Mouse (Mus musculus) left cerebral cortex, postnatal 10 days (tissue): ENCODE measurements at regions not wholly inside any gene's neighbourhood (a gene's known extent, or its start where the extent isn't known, plus 50 kb on each side); places are given as distances from the start of the nearest gene placed in this dataset.
"Not testable (repeated sequence)": the region's sequence is repeated elsewhere in the genome, so short reads cannot be mapped to it uniquely, and the experiment has no call there.

ENCODE experiments used
- DNase-seq, 2 experiments: peaks; one replicate each; pipeline ENCODE4 v3.0.0; 2021 to 2022; ENCODE audit warnings: low spot score in 2 of 2, mixed read lengths in 1 of 2; ENCODE audit errors: extremely low spot score in 1 of 2
- intact Hi-C: fragments of 180-260 bp; cut with DNase I; formaldehyde crosslinking; loops from one replicate; pipeline ENCODE4 v1.15.1; 2025

DNA sequence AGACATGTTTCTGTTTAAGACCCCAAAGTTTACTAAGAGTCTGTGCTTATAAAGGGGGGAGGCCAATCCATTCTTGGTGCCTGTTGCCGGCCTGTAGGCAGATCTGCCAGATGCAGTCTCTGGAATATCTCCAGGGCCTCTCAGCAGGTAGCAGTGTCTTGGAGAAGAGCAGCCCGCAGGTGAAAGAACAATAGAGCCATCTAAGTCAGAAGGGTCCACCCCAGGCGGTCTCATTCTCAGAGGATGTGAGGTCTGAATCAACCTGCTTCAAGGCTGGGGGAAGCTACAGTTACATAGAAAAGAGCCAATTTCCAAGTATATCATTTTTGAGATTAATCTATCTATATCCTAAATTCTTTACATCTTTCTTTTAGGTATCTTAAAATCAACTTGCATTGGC is 366.0 kb upstream of the Dab2 start:
- intact Hi-C loops, result no loop called here
- no peak for DNase-seq

DNA sequence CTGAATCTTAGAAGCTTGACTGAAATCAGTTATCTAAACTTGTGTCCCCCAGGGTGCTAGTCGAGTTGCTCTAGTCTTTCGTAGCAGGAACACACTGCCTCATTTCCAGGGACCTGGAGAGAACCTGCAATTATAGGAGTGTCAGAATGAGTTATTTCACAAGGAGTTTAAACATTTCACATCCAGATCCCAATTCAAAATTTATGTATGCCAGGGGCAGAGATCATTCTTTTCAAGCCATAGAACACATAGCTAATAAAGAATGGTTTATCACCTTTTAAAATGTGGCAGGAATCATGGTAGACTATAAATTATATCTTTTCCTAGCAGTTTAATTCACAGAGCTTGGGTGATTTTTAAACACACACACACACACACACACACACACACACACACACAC is 358.6 kb upstream of the Dab2 start:
- no peak for DNase-seq
- intact Hi-C loops, result no loop called here

DNA sequence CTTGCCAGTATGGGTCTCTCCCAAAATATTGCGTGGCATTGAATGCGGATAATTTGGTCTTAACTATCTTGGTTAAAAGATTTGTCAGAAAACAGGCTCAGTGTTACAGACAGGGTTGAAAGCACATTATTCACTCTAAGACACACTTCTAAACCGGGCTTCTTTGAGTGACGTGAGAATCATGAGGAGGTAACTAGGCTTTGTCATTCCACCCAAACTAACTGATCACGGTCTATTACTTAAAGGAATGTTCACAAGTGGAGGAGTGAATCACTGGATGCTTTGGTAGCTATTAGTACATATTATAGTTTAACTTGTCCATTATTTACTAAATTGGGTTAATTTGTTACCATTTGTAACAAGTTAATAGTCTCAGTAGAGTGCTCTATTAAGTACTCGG is 352.9 kb upstream of the Dab2 start:
- no peak for DNase-seq
- intact Hi-C loops, result no loop called here

DNA sequence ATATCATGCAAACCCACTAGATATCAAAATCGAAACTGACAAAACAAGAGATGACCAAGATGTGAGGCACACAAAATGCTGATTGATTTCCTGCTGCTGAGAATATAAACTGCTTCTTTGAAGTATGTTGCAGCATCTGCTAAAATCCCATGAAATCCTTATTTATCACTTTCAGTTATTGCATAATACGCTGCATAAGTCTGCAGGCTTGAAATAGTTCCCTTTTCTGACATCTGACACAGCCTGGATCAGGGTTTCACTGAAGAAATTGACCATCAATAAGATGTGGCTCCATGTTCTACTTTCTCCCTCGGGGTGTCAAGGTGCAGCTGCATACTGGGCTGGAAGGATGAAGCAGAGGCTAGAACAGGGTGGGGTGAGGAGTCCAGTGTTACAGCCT is 348.7 kb upstream of the Dab2 start:
- intact Hi-C loops, result no loop called here
- no peak for DNase-seq

DNA sequence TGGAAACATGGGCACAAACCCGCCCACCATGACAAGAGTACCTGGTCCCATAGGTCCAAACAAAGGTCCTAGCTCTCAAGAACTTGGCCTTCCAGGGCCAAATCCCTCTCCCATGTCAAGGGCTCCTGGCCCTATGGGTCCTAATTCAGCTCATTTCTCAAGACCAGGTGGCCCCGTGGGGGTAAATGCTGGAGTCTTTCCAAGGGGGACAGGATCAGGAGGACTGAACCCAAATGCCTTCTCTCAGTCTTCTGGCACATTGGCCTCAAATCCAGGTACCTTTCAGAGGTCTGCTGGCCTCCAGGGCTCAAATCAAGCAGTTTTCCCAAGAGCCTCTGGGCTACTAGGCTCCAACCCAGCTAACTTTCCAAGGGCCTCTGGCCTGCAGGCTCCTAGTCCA is 347.9 kb upstream of the Dab2 start:
- intact Hi-C loops, DNase-seq: not testable (repeated sequence)

DNA sequence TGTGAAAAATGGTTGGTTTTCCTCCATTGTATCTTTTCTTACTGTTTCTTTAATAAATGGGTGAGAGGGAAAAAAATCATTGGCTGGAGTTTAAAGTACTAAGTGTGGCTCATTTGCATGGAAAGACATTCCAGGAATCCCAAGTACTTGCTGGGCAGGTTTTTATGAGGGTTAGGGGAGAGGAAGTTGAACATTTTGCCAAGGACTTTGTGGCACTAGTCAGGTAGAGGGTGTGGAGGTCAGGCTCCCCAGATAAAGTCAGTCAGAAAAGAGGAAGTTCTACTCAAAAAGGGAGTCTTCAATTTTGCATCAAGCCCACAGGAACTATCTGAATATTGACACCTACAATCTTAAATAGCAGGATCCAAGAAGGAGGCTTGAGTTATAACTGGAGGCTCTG is 346.5 kb upstream of the Dab2 start:
- intact Hi-C loops, result no loop called here
- DNase-seq, result no peak

DNA sequence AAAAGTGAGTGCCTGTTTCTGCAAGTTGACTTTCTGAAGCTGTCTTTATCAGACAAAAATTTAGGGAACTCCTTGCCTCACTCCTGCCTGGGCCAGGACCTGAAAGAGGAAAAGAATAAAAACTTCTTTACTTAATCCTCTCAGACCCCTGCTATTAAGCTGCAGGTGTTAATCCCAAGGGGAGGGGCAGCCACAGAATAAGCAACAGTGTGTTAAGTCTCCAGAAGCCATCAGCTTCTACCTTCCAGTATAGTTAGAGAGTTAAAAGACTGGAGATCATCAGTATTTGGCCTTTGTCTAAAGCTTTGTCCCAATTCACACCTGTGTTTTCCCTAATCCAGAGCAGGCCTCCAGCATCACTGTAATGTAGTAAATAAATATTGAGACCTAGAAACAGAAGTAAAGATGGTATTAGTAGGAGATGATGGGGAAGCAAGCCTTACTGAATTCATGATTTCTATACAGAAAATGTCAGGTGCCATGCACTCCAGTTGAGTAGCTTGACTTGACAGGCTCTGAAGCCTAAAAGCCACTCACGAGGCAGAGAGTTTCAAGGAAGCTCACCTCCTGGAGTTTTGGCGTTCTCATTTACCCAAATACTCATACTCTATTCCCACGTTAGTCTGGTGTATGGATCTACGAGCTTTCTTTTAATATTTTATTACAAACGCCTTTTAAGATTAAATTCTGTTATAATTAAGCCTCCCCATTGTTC is 308.1 kb upstream of the Dab2 start:
- intact Hi-C loops, result no loop called here
- no peak for DNase-seq

DNA sequence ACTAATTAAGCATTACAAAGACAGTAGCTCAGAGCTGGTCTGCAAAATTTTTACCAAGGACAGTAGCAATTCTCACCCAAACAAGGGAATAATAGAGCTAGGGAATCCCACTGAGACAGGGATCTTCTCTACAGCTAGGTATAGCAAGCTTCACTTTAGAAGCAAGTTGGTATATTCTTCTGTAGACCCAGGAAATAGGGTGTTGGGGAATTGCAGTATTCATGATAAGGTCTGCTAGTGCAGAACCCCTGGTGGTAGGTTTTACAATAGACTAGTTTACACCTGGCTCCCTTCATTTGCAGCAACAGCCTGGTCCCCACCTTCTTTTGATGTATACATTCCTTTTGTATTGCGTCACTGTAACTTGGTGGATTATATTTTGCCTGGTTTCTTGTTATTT is 307.4 kb upstream of the Dab2 start:
- DNase-seq, intact Hi-C loops: not testable (repeated sequence)

DNA sequence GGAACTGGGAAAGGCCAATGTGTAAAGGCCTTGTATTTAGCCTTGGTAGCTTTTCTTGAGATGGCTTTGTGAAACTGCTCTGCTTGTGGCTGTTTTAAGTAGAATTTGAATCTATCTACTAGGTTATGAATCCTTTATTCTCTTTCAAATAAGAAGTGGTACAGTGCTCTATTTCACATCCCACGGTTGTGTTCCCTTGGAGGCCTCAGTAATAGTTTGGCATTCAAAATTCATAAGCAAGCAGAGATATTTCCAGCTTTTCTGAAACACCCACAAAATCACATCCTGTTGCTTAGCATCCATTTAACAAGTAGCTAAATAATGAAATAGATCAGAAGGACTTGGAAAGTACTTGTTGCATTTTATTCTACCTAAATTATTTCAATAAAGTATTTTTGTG is 298.8 kb upstream of the Dab2 start:
- intact Hi-C loops, result no loop called here
- DNase-seq, result no peak

DNA sequence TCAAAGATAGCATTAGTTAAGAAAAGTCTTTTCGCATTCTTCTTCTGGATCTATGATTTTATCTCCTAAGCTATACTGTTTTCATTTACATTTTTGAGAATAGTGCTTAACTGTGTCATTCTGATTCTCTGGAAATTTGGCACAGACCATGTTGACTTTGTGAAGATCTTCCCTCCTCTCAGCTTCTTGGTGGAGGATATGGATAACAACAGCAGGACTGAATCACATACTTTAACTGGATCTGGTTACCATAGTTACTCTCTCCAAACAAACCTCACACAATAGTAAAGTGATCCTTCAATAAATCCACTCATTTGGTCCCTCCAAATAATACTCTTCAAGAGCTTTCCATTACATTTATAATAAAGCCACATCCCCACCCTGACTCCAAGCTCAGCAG is 298.2 kb upstream of the Dab2 start:
- DNase-seq, result no peak
- intact Hi-C loops, result no loop called here

DNA sequence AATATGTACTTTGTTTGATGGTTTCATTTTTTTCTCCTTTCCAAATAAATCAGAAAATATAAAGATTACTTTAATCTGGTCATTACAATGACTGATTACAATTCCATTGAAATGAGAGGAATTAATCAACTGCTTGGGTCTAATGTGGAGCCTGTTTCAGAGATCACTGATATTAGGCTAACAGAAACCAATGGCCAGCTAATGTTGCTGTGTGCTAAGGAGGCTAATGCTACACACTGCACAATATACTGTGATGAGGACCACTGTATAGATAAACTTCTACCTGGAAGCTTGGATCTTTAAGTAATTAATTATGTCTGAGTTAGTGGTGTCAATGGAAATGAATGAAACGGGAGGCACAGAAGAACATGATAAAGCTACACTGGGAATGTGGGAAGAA is 284.6 kb upstream of the Dab2 start:
- no peak for DNase-seq
- intact Hi-C loops, result no loop called here

DNA sequence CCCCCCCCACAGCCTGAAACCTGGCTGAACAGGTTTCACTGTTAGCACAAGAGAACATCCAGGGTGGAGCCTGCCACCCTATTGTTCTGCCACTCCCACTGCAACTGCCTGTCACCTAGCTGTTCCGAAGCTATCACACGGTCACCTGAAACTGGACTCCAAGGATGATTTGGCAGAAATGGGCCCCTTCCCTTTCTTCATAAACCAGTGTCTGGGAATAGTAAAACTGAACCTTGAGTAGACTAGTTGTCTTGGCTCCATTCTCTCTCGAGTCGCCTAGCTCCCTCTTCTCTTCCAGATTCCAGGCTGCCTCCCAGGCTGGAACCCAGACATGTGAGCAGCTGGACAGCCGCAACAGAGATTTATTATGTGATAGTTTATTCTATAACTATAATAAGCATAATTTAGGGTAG is 282.9 kb upstream of the Dab2 start:
- intact Hi-C loops, result no loop called here
- DNase-seq, result no peak

DNA sequence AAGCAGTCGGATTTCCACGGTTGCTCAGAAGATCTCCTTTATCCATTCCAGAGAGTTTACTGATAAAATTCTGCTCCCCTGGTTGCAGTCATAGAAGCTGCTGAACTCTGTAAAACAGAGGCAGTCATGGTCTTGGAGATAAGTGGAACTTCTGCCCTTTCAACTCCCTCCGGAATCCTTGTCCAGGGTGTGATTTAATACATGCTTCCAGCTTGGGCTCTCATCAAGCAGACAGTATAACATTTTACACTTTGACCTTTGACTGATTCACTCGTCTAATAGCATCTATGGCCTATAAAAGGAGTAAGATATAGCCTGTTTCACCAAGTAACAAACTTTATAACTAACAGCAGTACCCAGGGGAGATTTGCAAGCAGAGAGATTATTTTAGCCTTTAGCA is 274.0 kb upstream of the Dab2 start:
- no peak for DNase-seq
- intact Hi-C loops, result no loop called here

DNA sequence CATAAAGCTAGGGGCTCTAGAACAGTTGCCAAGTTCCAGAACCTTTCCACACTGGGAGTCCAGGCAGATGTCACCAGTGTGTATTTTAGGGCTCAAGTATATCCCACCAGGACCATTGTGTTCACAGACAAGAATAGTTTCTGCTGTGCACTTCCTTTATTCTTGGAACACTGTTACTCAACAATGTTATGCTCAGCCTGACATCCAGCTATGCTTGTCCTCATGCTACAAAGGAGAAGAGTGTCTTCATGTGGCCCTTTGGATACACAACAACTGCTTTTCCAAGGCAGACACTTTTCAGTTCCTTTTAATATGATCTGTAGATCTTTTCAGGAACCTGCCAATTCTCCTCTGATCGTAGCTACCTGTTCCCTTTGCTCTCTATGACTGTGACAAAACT is 270.4 kb upstream of the Dab2 start:
- intact Hi-C loops, result no loop called here

DNA sequence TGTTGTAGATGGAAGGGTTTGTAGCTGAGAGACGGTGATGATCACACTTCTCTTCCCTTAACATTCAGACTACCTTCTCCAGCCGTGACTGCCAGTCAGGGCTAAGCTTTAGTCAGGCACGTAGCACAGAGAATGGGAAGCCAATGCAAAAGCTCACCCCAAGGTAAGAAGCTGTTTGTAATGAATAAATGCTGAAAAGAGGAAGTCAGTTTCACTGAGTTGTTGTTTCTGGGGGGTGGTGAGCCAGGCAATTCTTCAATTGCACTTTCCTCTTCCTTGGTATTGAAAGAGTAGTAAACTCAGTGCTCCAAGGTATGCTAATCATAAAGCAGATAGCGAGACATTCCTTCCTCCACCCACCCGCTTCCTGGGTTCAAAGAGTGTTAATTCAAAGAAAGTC is 269.2 kb upstream of the Dab2 start:
- intact Hi-C loops, result no loop called here
- no peak for DNase-seq

More for the DNA sequence above, 270.4 kb upstream of the Dab2 start:
- no peak for DNase-seq

DNA sequence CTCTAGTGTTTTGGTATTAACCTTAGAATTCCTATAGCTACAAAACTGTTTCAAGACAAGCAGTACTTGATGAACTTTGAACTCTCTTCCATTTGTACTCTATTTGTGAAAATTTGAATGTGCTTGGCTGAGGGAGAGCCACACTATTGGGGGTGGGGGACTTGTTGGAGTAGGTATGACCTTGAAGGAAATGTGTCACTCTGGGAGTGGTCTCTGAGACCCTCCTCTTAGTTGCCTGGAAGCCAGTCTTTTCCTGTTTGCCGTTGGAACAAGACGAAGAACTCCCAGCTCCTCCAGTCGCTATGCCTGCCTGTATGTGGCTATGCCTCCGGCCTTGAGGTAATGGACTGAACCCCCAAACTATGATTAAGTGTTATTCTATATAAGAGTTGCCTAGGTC is 265.4 kb upstream of the Dab2 start:
- intact Hi-C loops, result no loop called here
- DNase-seq, result no peak

DNA sequence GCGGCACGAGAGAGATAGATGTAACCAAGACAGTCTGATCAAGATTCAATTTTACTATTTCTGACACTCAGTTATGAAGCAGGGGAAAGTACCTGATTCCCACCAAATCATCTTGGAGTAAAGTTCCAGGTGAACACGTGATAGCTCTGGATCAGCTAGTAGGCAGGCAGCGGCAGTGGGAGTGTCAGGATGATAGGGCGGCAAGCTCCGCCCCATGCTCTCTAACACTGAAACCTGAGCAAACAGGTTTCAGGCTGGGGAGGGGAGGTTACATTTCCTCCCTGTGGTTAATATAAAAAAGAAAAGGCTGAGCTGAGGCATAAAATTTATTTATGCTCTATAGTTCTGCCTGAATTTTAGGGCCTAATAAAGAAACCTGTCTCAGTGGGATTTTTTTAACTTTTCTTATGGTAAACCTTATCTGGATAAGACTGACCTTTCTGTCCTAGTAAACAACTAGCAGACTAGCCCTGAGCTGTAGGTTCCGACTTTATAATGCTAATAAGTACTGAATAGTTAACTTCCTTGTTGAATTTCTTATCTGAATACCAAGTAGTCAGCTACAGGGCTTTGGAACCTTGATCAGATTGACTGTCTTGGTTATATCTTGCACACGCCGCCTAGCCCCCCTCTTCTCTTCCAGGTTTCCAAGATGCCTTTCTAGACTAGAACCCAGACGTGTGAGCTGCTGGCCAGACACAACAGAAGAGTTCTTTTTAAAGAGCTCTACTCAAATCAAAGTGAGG is 254.9 kb upstream of the Dab2 start:
- intact Hi-C loops, result no loop called here
- DNase-seq, result no peak

DNA sequence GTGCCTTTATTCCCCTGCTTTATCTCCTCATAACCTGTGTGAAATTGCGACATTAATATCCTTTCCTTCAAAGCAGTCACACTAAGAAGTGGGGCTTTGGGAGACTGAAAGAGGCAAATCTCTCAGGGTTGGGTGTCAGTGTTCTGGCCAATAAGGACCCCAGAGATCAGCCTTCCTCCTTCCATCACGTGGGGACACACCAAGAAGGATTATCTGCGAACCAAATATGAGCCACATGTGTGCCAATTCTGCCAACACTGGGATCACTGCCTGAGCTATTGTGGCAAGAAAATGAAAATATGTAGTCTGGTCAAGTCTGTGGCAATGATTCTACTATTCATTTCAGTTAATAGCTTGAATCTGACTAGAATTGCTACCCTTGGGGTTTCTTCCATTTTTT is 243.9 kb upstream of the Dab2 start:
- intact Hi-C loops, result no loop called here
- no peak for DNase-seq

DNA sequence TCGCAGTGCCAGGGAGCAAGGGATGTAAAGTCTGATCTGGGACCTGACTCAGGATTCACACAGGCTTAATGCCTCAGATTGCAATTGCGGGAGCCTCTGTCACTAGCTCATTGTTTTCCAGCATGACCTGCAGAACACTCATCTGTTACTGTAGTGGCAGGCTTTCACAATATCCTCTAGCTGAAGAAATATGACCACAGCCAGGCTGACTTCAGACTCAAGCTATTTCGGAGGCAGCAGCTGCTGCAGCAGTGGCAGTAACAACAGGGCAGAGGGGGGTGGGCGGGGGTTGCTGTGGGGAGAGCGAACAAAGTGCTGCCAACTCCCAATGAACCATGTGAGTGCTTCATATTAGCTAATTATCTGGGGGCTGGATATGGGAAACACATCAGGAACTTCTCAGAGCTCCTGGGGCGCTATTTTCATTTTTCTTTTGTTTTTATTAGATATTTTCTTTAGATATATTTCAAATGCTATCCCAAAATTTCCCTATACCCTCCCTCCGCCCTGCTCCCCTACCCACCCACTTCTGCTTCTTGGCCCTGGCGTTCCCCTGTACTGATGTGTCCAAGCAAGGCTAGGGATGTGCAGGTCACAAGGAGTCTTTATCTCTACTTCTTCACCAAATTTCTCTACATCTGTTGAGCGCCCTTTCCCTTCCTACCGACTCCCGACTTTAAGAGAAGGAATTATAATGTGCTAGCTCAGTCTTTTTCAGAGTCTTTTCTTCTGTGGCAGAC is 242.5 kb upstream of the Dab2 start:
- intact Hi-C loops, result no loop called here
- DNase-seq, result no peak

DNA sequence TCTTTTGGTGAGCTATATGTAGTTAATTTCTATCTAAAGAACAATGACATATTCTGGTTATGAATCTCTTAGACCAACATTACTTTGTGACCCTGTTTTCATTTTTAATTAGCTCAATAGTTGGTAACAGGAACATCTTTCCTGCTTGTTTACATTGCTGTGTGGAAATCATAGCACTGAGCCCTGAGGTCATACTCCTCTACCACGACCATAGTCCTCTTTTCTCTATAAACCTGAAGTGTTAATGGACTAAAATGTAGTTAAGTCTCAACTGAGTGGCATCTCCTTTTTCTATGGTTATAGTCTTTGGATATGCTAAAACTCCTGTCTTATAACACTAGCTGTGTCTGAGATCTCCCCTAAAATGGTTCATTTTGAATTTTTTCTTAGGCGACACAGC is 240.2 kb upstream of the Dab2 start:
- intact Hi-C loops, result no loop called here
- DNase-seq, result no peak
